Mouse (Mus musculus): ENCODE results near the gene Rab17.

DNA sequence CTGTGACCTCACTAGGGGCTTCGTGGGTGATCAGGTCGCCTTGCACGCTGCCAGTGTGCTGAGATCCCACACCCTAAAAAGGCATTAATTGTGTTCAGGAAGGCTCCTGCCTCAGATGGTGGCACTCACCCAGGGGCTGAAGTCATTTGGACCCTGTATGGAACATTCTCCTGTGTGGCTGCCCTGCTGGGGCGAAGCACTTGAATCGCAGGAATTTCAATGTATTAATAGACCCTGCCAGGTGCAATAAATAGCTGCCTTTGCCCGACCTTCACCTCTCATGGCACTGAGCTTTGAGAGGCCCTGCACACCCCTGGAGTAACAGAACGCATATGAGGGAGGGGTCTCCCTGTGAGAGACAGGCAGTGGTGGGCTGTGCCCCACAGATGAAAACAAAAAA, 46.1 kb upstream of the Rab17 start:
- TF ChIP-seq POLR2A (IDR thresholded peaks at IDR 0.05; ENCODE audit: insufficient read depth, low read depth, low read length) (no peak), CTCF (IDR thresholded peaks at IDR 0.05; ENCODE audit: insufficient read depth, low read depth, low read length) (no peak)
